Mouse (Mus musculus): ENCODE results near the gene Trpm3. TPM values are rescaled to one million over a fixed set of nuclear protein-coding genes. Genes with fewer than 3 reads are reported as not detected.
A peak's percentile ranks its signal among the peaks of the same experiment; 100 is the strongest.

Gene Trpm3
- total and polyA plus RNA-seq, 2 experiments from 2014 or later, result 19.1 to 64.7 TPM

DNA sequence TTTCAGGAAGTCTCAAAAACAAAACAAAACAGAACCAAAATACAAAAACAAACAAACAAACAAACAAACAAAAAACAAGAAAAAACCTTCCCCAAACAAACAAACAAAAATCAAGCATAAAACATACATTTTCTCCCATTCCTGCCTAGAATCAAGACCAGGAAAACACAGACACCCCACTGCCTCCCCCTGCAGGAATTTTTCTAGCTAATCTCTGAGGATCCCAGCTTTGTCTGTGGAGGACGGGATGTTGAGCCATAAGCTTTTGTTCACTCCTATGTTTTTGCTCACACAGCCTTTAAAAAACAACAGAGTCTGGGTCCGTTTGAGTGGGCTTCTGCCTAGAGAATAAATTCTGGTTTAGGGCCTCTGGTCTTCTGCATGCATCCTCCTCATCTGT, 162.1 kb downstream of the Trpm3 start:
- H3K4me3 ChIP-seq (ENCODE audit: low read depth, low read length), result no peak overlapping the region
- no peak for ATAC-seq (ENCODE audit: low FRiP score)
- no peaks in the 10 kb centered on the region for H3K4me1 ChIP-seq (ENCODE audit: insufficient read depth, low read length)
- TF ChIP-seq CTCF (IDR thresholded peaks at IDR 0.05), result peak; percentile 71
- H3K9me3 ChIP-seq (ENCODE audit: low read length), result no peaks in the 10 kb centered on the region
- DNase-seq (ENCODE audit: low spot score), result peak; percentile 49
- no peak overlapping the region for H3K9ac ChIP-seq (replicated peaks; ENCODE audit: low read length, poor library complexity, severe bottlenecking)
- no peaks in the 10 kb centered on the region for H3K36me3 ChIP-seq (ENCODE audit: insufficient read depth, low read length)
- H3K4me2 ChIP-seq (ENCODE audit: low read depth, low read length, poor library complexity, severe bottlenecking), result no peak overlapping the region
- 18% methylated on average over 2 of the region's 2 CpGs for WGBS
- H3K27me3 ChIP-seq (ENCODE audit: insufficient read depth, low read length), result no peaks in the 10 kb centered on the region
- no peak overlapping the region for H3K27ac ChIP-seq (ENCODE audit: low read depth, low read length)

DNA sequence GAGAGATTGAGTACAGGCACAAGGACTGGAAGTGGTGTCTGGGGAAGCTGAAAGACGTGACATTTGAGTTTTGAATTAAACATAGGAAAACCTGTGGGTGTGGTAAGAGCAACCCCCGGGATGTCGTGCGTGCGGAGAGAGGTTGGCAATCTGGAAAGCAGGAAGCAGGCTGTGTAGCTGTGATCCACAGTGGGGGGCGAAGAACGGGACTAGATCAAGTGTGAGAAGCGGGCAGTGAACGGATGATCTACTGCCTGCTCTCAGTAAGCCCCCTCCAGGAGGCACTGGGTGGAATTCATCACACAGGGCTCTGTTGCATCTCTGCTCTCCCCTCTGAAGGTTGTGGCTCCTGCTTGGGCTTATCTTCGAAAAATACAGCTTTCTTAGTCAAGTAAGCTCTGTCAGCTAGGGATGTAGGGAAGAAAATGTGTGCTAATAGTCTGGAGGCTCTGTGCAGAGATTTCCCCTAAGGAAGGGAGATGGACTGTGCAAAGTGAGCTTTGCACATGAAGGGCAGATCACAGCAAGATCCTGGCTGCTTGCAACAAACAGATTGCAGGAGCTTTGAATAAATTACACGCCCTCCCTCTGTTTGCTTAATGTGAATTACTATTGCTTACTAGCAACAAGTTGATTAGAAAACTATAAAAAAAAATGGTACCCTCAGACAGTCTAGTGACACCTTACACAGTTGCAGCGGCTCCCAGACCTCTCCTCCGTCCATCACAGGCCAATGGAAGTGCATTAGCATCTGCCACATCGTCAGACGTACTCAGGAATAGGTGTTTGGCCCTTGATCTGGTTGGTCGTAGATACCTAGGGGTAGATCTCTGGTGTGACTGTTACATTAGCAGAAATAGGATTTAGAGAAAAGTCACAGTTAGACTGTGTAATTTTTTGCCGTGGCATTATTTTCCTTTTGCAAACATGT, 164.4 kb downstream of the Trpm3 start:
- Histone ChIP-seq H3K27ac (ENCODE audit: low read depth, low read length) (peak overlapping the region; percentile 51), H3K27me3 (ENCODE audit: insufficient read depth, low read length) (no peaks in the 10 kb centered on the region), H3K4me1 (ENCODE audit: insufficient read depth, low read length) (no peaks in the 10 kb centered on the region), H3K36me3 (ENCODE audit: insufficient read depth, low read length) (no peaks in the 10 kb centered on the region), H3K4me2 (ENCODE audit: low read depth, low read length, poor library complexity, severe bottlenecking) (peak overlapping the region; percentile 35; the same call in 1 of the 2 replicates), H3K9ac (replicated peaks; ENCODE audit: low read length, poor library complexity, severe bottlenecking) (peak overlapping the region; percentile 36; the same call in 1 of the 2 replicates), H3K4me3 (ENCODE audit: low read depth, low read length) (no peak overlapping the region), H3K9me3 (ENCODE audit: low read length) (no peaks in the 10 kb centered on the region)
- 17% methylated on average over 17 of the region's 17 CpGs for WGBS
- ATAC-seq (ENCODE audit: low FRiP score) (peak; percentile 44), DNase-seq (ENCODE audit: low spot score) (peak; percentile 77)
- no peak for TF ChIP-seq CTCF (IDR thresholded peaks at IDR 0.05)

DNA sequence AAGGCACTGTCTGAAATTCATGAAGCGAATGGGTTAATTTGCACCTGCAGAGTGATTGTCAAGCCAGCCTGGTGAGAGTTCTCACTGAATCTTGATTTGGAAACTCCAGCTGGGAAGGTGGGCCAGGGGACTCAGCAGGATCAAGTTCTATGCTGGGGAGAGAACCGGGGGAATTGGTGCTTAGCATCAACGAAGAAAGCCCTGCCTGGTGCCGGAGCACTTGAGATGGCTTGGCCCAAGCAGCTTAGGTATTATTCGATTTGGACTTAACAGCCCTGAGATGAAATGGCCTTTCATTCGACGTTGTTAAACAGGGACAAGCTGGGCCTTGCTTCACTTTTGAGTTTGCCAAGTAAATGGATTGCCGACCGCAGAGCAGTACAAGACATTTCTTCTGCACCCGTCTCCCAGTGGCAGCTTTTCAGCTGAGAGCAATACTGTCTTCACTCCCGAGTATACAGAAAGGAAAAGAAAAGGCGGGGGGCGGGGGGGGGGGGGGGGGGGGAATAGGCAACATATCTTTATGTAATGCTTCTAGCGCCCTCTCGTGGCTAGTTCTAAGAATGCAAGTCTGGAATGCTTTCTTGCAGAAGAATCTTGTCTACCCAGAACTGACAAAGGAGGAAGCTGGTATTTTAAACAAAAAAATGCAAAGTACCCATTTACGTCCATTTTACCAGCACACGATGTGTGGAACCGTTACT, 165.3 kb downstream of the Trpm3 start:
- no peaks in the 10 kb centered on the region for H3K27me3 ChIP-seq (ENCODE audit: insufficient read depth, low read length)
- no peaks in the 10 kb centered on the region for H3K36me3 ChIP-seq (ENCODE audit: insufficient read depth, low read length)
- 0 out of 2 replicates have a peak overlapping the region, but pooled peaks have one; percentile 14 for H3K9ac ChIP-seq (replicated peaks; ENCODE audit: low read length, poor library complexity, severe bottlenecking)
- H3K27ac ChIP-seq (ENCODE audit: low read depth, low read length), result peak overlapping the region; percentile 51
- peak overlapping the region; percentile 5; the same call in 1 of the 2 replicates for H3K4me3 ChIP-seq (ENCODE audit: low read depth, low read length)
- TF ChIP-seq CTCF (IDR thresholded peaks at IDR 0.05), result peak; percentile 76
- H3K4me1 ChIP-seq (ENCODE audit: insufficient read depth, low read length), result no peaks in the 10 kb centered on the region
- H3K4me2 ChIP-seq (ENCODE audit: low read depth, low read length, poor library complexity, severe bottlenecking), result peak overlapping the region; percentile 35
- DNase-seq (ENCODE audit: low spot score), result peak; percentile 96
- no peaks in the 10 kb centered on the region for H3K9me3 ChIP-seq (ENCODE audit: low read length)
- 2% methylated on average over 15 of the region's 18 CpGs for WGBS
- peak; percentile 80 for ATAC-seq (ENCODE audit: low FRiP score)

DNA sequence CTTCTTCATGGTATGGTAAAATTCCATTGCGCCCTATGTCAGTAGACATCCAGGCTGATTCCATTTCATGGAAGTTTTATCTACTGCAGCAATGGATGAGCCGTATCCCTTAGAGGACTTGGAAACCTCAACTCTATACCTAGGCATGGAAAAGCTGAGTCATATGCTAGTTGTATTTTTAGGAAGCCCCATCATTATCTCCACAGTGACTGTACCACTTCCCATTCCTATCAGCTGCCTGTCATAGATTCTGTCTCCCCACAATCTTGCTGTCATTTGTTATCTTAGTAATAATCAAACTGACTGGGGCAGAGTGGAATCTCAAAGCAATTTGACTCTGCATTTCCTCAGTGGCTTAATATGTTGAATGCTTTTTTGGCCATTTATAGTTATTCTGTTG, 169.2 kb downstream of the Trpm3 start:
- no peak overlapping the region for H3K4me3 ChIP-seq (ENCODE audit: low read depth, low read length)
- no peak overlapping the region for H3K27ac ChIP-seq (ENCODE audit: low read depth, low read length)
- no peak overlapping the region for H3K4me2 ChIP-seq (ENCODE audit: low read depth, low read length, poor library complexity, severe bottlenecking)
- DNase-seq (ENCODE audit: low spot score) (no peak), ATAC-seq (ENCODE audit: low FRiP score) (no peak)
- no peaks in the 10 kb centered on the region for H3K9me3 ChIP-seq (ENCODE audit: low read length)
- no peaks in the 10 kb centered on the region for H3K27me3 ChIP-seq (ENCODE audit: insufficient read depth, low read length)
- 91% methylated on average over 2 of the region's 2 CpGs for WGBS
- H3K4me1 ChIP-seq (ENCODE audit: insufficient read depth, low read length), result no peaks in the 10 kb centered on the region
- H3K9ac ChIP-seq (replicated peaks; ENCODE audit: low read length, poor library complexity, severe bottlenecking), result no peak overlapping the region
- H3K36me3 ChIP-seq (ENCODE audit: insufficient read depth, low read length), result no peaks in the 10 kb centered on the region
- no peak for TF ChIP-seq CTCF (IDR thresholded peaks at IDR 0.05)

DNA sequence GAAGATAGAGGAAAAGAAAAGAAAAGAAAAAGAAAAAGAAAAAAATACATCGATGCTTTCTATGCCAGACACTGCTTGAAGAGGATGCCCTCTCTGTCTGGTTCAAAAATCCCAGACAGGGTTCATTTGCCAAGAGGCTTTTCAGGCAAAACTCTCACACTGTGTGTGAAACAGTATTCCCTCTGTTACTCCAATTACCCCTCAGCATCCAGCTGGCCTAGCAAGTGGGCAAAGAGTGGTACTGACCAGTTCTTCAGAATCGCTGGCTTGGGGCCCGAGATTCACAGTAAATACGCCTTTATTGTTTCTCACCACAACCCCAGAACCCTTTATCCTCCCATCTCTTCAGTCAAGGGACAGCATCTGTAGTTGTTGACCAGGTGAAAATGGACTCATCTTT, 178.5 kb downstream of the Trpm3 start:
- Histone ChIP-seq H3K9me3 (ENCODE audit: low read length) (no peaks in the 10 kb centered on the region), H3K4me2 (ENCODE audit: low read depth, low read length, poor library complexity, severe bottlenecking) (no peak overlapping the region), H3K4me3 (ENCODE audit: low read depth, low read length) (no peak overlapping the region), H3K27ac (ENCODE audit: low read depth, low read length) (no peak overlapping the region), H3K4me1 (ENCODE audit: insufficient read depth, low read length) (no peaks in the 10 kb centered on the region), H3K27me3 (ENCODE audit: insufficient read depth, low read length) (no peaks in the 10 kb centered on the region), H3K9ac (replicated peaks; ENCODE audit: low read length, poor library complexity, severe bottlenecking) (no peak overlapping the region), H3K36me3 (ENCODE audit: insufficient read depth, low read length) (no peaks in the 10 kb centered on the region)
- 81% methylated on average over 4 of the region's 4 CpGs for WGBS
- TF ChIP-seq CTCF (IDR thresholded peaks at IDR 0.05), result no peak
- ATAC-seq (ENCODE audit: low FRiP score) (no peak; the same call in 1 of the 2 replicates), DNase-seq (ENCODE audit: low spot score) (peak; percentile 66)

DNA sequence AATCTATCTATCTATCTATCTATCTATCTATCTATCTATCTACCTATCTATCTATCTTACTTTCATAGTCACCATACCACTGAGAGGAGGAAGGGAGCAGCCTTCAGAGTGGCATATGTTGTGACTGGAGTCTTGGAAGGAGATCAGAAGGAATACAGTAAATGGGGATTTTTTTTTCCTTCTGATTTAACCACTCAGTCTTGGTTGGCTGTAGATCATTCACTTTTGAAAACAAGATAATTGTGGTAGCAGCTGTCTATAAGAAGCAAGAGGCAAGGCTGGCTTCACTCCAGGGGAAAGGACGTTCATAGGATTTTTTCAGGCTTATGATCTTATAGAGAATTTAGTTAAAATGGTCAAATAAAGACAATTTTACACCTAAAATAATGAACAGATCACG, 188.0 kb downstream of the Trpm3 start:
- Histone ChIP-seq H3K4me3 (ENCODE audit: low read depth, low read length) (no peak overlapping the region), H3K9ac (replicated peaks; ENCODE audit: low read length, poor library complexity, severe bottlenecking) (no peak overlapping the region), H3K27ac (ENCODE audit: low read depth, low read length) (no peak overlapping the region), H3K4me1 (ENCODE audit: insufficient read depth, low read length) (no peaks in the 10 kb centered on the region), H3K9me3 (ENCODE audit: low read length) (no peaks in the 10 kb centered on the region), H3K27me3 (ENCODE audit: insufficient read depth, low read length) (no peaks in the 10 kb centered on the region), H3K36me3 (ENCODE audit: insufficient read depth, low read length) (no peaks in the 10 kb centered on the region), H3K4me2 (ENCODE audit: low read depth, low read length, poor library complexity, severe bottlenecking) (no peak overlapping the region)
- peak; percentile 26 for DNase-seq (ENCODE audit: low spot score)
- no peak for TF ChIP-seq CTCF (IDR thresholded peaks at IDR 0.05)
- WGBS, result 53% methylated on average over 2 of the region's 2 CpGs
- ATAC-seq (ENCODE audit: low FRiP score), result no peak
